Mouse (Mus musculus) liver, embryonic 15.5 days (tissue): ENCODE data around the gene Olfr813. TPM values are rescaled to one million over a fixed set of nuclear protein-coding genes. Genes with fewer than 3 reads are reported as not detected.
"Not testable (repeated sequence)": the region's sequence is repeated elsewhere in the genome, so short reads cannot be mapped to it uniquely, and the experiment has no call there.

Source experiments
- ATAC-seq: fragments of 200-750 bp; cut with Nextera tagmentation; 2 replicates; pipeline ENCODE4 v1.8.0; 2017; ENCODE audit warnings: moderate number of reproducible peaks, mild to moderate bottlenecking, moderate library complexity; ENCODE audit not compliant: insufficient read depth
- H3K27ac ChIP-seq: fragments of 300-500 bp; sonication (generic); replicated peaks from 2 replicates; pipeline ENCODE4 v1.5.1; 2015; ENCODE audit warnings: mild to moderate bottlenecking, inconsistent platforms
- H3K27me3 ChIP-seq: fragments of 300-500 bp; sonication (generic); 2 replicates; pipeline ENCODE4 v1.6.1; 2015; ENCODE audit warnings: mild to moderate bottlenecking, inconsistent platforms
- H3K36me3 ChIP-seq: fragments of 300-500 bp; sonication (generic); replicated peaks from 2 replicates; pipeline ENCODE4 v1.6.1; 2015; ENCODE audit warnings: moderate library complexity, mild to moderate bottlenecking, inconsistent platforms
- H3K4me1 ChIP-seq: fragments of 300-500 bp; sonication (generic); replicated peaks from 2 replicates; pipeline ENCODE4 v1.6.1; 2015; ENCODE audit warnings: inconsistent platforms
- H3K4me2 ChIP-seq: fragments of 300-500 bp; sonication (generic); 2 replicates; pipeline ENCODE4 v1.6.1; 2015; ENCODE audit warnings: moderate library complexity, mild to moderate bottlenecking, inconsistent platforms
- H3K4me3 ChIP-seq: fragments of 300-500 bp; sonication (generic); replicated peaks from 2 replicates; pipeline ENCODE4 v1.5.1; 2015; ENCODE audit warnings: mild to moderate bottlenecking, inconsistent platforms
- H3K9ac ChIP-seq: fragments of 300-500 bp; sonication (generic); 2 replicates; pipeline ENCODE4 v1.6.1; 2015; ENCODE audit warnings: moderate library complexity, mild to moderate bottlenecking, inconsistent platforms
- H3K9me3 ChIP-seq: fragments of 300-500 bp; sonication (generic); replicated peaks from 2 replicates; pipeline ENCODE4 v1.6.1; 2016; ENCODE audit warnings: inconsistent platforms
- WGBS: fragments of 180-500 bp; shearing (Covaris S2); methylation state at CpG from one replicate; pipeline ENCODE4 v1.1.7; 2015; ENCODE audit warnings: mixed read lengths; ENCODE audit not compliant: insufficient replicate concordance; 5-methylcytosine and 5-hydroxymethylcytosine counted together
- polyA plus RNA-seq: library from polyadenylated mRNA; unstranded; fragments of >200 nt; fragmentation: Nextera tagmentation; extraction: Ambion mirVana; gene quantifications from 2 replicates; pipeline ENCODE4 v1.2.1, GENCODE M21; 2015

Gene Olfr813
- polyA plus RNA-seq, result not detected in 2 replicates

DNA sequence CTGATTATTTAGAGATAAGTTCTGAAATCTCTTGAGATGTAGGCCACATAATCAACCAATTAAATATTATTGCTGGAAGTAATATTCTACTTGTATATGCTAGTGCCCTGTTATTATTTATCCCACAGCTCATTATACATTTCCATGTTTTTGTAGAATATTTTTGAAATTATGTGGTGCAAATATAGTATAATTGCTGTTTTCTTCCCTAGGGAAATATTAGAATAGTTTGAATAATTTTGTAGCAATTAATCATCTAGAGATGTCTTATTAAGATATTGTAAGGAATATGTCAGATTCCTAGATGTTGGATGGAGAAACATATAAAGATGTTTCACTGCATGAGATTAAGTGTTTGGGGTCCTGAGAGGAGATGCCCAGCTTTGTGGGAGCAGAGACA, at the start of gene Olfr813:
TSS of gene Olfr813 (plus strand) at position 301 of the 400 bp plus-strand sequence.
- no peaks in the 10 kb centered on the region for H3K27me3 ChIP-seq
- H3K9me3 ChIP-seq, result no peaks in the 10 kb centered on the region
- H3K4me2 ChIP-seq, result no peak within 1 kb of the TSS
- ATAC-seq, result no peak
- no peaks in the 10 kb centered on the region for H3K36me3 ChIP-seq
- H3K4me3 ChIP-seq, result no peak within 1 kb of the TSS
- H3K9ac ChIP-seq, result no peak within 1 kb of the TSS
- no peaks in the 10 kb centered on the region for H3K4me1 ChIP-seq
- H3K27ac ChIP-seq, result no peak within 1 kb of the TSS

DNA sequence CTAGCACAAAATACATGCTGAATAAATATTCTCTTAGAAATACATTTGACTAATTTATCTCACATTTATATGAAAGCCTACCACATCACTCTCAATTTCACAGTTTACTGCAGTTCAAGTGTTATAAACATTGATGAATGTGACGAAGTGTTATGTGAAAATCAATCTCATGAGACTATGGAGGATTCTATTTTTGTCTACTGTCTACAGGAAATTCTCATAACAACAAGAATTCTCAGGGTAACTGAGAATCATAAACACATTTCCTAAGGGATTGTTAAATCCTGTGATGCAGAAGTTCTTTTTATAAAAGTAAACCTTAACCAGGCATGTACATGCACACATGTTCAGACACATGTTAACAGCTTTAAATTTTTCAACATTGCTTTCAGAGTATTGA, 9.2 kb upstream of the Olfr813 start, which contains the start of gene Olfr812:
TSS of gene Olfr812 (minus strand) at position 101 of the 400 bp plus-strand sequence.
- Histone ChIP-seq H3K27ac (no peak within 1 kb of the TSS), H3K27me3 (no peaks in the 10 kb centered on the region), H3K4me2 (no peak within 1 kb of the TSS), H3K9ac (no peak within 1 kb of the TSS), H3K4me3 (no peak within 1 kb of the TSS), H3K9me3 (0 out of 2 replicates have a peak, but pooled peaks cover 3% of the 10 kb centered on the region), H3K36me3 (no peaks in the 10 kb centered on the region), H3K4me1 (no peaks in the 10 kb centered on the region)
- no peak for ATAC-seq
- 39% methylated on average over 1 of the region's 1 CpGs for WGBS

DNA sequence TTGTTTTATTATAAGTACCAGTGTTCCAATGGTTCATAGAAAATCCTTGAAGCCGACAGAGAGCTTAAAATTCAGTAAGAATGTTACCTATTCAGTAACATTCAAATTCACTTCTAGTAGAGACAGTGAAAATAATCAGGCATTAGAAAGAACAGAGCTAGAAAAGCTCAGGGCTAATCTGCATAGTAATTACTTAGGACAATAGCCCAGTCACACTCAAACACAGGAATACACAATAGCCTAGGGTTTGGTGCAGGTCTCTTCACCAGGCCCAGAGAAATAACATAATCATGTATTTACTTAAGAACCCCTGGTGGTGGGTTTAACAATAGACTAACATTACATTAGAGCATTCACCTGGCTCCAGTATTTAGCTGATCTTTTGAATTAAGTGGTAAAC, 7.8 kb upstream of the Olfr813 start:
- Histone ChIP-seq H3K4me2 (no peak overlapping the region), H3K27ac (no peak overlapping the region), H3K9ac (no peak overlapping the region), H3K4me1 (no peaks in the 10 kb centered on the region), H3K36me3 (no peaks in the 10 kb centered on the region), H3K9me3 (0 out of 2 replicates have a peak, but pooled peaks cover 3% of the 10 kb centered on the region), H3K4me3 (no peak overlapping the region), H3K27me3 (no peaks in the 10 kb centered on the region)
- no peak for ATAC-seq
- 45% methylated on average over 1 of the region's 1 CpGs for WGBS

DNA sequence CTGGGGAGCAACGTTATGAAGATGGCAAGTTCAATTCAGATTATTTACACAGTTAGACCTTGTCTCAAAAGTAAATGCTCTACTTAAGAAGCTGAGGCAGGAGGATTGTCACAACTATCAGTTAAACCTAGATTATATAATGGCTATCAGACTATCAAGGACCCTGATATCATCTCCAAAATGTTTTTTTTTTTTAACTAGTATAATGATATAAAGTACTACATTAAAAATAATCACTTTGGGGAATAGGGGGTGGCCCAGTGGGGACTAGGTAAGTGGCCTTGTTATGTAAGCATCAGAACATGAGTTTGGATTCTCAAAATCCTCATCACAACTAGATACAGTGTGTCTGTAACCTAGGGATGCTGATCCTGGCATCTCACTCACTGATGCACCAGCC, 24.6 kb downstream of the Olfr813 start, which contains the start of gene Olfr814:
TSS of gene Olfr814 (minus strand) at position 101 of the 400 bp plus-strand sequence.
- ATAC-seq, H3K4me2 ChIP-seq, H3K36me3 ChIP-seq, H3K4me1 ChIP-seq, H3K9me3 ChIP-seq, H3K27me3 ChIP-seq, H3K27ac ChIP-seq, H3K9ac ChIP-seq, H3K4me3 ChIP-seq: not testable (repeated sequence)
- WGBS, result 38% methylated on average over 1 of the region's 1 CpGs

DNA sequence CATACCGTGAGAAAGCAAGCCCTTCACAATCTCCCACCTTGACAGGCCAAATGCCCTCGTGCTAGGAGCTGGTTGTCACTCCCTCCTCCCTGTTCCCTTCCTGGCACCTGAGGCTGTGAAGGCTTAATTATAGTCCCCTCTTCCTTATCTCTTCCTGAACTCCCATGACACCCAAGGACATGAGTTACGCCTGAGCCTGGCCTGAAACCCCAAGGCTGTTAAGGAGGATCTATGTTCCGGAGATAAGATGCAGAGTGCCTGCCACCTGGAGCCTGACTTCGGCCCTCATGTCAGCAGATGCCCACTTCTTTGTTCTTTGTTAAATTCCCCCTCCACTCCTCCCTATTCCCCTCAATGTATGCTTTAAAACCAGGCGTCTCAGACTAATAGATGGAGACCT, 30.3 kb downstream of the Olfr813 start:
- not testable (repeated sequence) for H3K4me3 ChIP-seq, H3K9ac ChIP-seq, H3K4me1 ChIP-seq, H3K4me2 ChIP-seq, H3K27me3 ChIP-seq, H3K9me3 ChIP-seq, ATAC-seq, H3K36me3 ChIP-seq, H3K27ac ChIP-seq
- WGBS, result 54% methylated on average over 6 of the region's 6 CpGs

DNA sequence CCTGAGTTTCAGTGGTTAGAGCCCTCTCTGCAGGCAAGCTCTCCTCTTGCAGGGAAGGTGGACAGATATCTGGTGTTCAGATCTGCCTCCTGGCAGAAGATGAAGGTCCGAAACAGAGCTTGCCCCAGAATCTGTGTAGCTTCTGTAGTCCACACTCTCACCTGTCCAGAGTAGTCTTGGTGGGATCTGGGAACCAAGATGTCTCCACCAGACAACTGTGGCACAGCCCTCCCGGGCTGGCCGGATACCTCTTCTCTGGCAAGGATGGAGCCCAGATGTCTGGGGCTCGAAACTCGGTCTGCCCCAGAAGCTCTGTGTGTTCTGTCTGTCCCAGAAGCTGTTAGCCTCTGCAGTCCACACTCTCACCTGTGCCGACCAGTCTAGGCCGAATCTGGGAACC, 30.8 kb downstream of the Olfr813 start:
- 70% methylated on average over 7 of the region's 7 CpGs for WGBS
- Histone ChIP-seq H3K27ac (no peak overlapping the region), H3K4me1 (no peaks in the 10 kb centered on the region), H3K27me3 (no peaks in the 10 kb centered on the region), H3K9me3 (no peaks in the 10 kb centered on the region), H3K4me3 (no peak overlapping the region), H3K4me2 (no peak overlapping the region), H3K9ac (no peak overlapping the region), H3K36me3 (no peaks in the 10 kb centered on the region)
- ATAC-seq, result no peak

DNA sequence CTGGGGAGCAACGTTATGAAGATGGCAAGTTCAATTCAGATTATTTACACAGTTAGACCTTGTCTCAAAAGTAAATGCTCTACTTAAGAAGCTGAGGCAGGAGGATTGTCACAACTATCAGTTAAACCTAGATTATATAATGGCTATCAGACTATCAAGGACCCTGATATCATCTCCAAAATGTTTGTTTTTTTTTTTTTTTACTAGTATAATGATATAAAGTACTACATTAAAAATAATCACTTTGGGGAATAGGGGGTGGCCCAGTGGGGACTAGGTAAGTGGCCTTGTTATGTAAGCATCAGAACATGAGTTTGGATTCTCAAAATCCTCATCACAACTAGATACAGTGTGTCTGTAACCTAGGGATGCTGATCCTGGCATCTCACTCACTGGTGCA, 50.6 kb downstream of the Olfr813 start, which contains the start of gene Olfr815:
TSS of gene Olfr815 (minus strand) at position 101 of the 400 bp plus-strand sequence.
- H3K4me3 ChIP-seq, H3K4me2 ChIP-seq, H3K9ac ChIP-seq, H3K27ac ChIP-seq, H3K9me3 ChIP-seq, ATAC-seq, H3K27me3 ChIP-seq, H3K36me3 ChIP-seq, H3K4me1 ChIP-seq: not testable (repeated sequence)
- WGBS, result 36% methylated on average over 1 of the region's 1 CpGs

Other genes starting within 250 kb of the Olfr813 start
- not detected in 2 replicates for gene Olfr796, start 242.8 kb upstream of the Olfr813 start, polyA plus RNA-seq
- gene Olfr798, start 227.4 kb upstream of the Olfr813 start, polyA plus RNA-seq, result not detected in 2 replicates
- gene Olfr799, start 217.9 kb upstream of the Olfr813 start, polyA plus RNA-seq, result not detected in 2 replicates
- gene Olfr800, start 197.7 kb upstream of the Olfr813 start, polyA plus RNA-seq, result not detected in 2 replicates
- gene Olfr801, start 181.5 kb upstream of the Olfr813 start, polyA plus RNA-seq, result not detected in 2 replicates
- not detected in 2 replicates for gene Olfr802, start 167.2 kb upstream of the Olfr813 start, polyA plus RNA-seq
- not detected in 2 replicates for gene Olfr803, start 161.1 kb upstream of the Olfr813 start, polyA plus RNA-seq
- not detected in 2 replicates for gene Olfr804, start 152.2 kb upstream of the Olfr813 start, polyA plus RNA-seq
- gene Olfr805, start 126.0 kb upstream of the Olfr813 start, polyA plus RNA-seq, result not detected in 2 replicates
- not detected in 2 replicates for gene Olfr806, start 113.4 kb upstream of the Olfr813 start, polyA plus RNA-seq
- gene Olfr807, start 97.6 kb upstream of the Olfr813 start, polyA plus RNA-seq, result not detected in 2 replicates
- not detected in 2 replicates for gene Olfr808, start 89.9 kb upstream of the Olfr813 start, polyA plus RNA-seq
- gene Olfr809, start 80.7 kb upstream of the Olfr813 start, polyA plus RNA-seq, result not detected in 2 replicates
- gene Olfr810, start 60.5 kb upstream of the Olfr813 start, polyA plus RNA-seq, result not detected in 2 replicates
- not detected in 2 replicates for gene Olfr811, start 51.0 kb upstream of the Olfr813 start, polyA plus RNA-seq
- gene Olfr812, start 9.3 kb upstream of the Olfr813 start, polyA plus RNA-seq, result not detected in 2 replicates
- gene Olfr814, start 24.5 kb downstream of the Olfr813 start, polyA plus RNA-seq, result not detected in 2 replicates
- not detected in 2 replicates for gene Olfr815, start 50.5 kb downstream of the Olfr813 start, polyA plus RNA-seq
- not detected in 2 replicates for gene Olfr816, start 60.2 kb downstream of the Olfr813 start, polyA plus RNA-seq
- not detected in 2 replicates for gene Olfr818, start 93.7 kb downstream of the Olfr813 start, polyA plus RNA-seq
- not detected in 2 replicates for gene Olfr819, start 111.9 kb downstream of the Olfr813 start, polyA plus RNA-seq
- gene Olfr247, start 120.8 kb downstream of the Olfr813 start, polyA plus RNA-seq, result not detected in 2 replicates
- not detected in 2 replicates for gene Gm10310, start 129.7 kb downstream of the Olfr813 start, polyA plus RNA-seq
- not detected in 2 replicates for gene Olfr820, start 157.3 kb downstream of the Olfr813 start, polyA plus RNA-seq
- not detected in 2 replicates for gene Olfr821, start 175.0 kb downstream of the Olfr813 start, polyA plus RNA-seq
- not detected in 2 replicates for gene Olfr822, start 215.8 kb downstream of the Olfr813 start, polyA plus RNA-seq